Mouse (Mus musculus): ENCODE results near the gene Lrp3.
"Not testable (repeated sequence)": the region's sequence is repeated elsewhere in the genome, so short reads cannot be mapped to it uniquely, and the experiment has no call there.

Lrp3 gene

GRCm38 (mm10) chr7:35215225-35215624, at the start of gene Lrp3:
TSS of gene Lrp3 (minus strand) at chr7:35215498.
- DNase-seq (ENCODE audit: extremely low read depth, low read depth) = no peak

GRCm38 (mm10) chr7:35264746-35265145, 49.4 kb upstream of the Lrp3 start:
- DNase-seq (ENCODE audit: extremely low read depth, low read depth) = peak; percentile 28

- DNase-seq (ENCODE audit: extremely low read depth, low read depth) = peak; percentile 39
These were observed 48.5 kb upstream of the Lrp3 start for GRCm38 (mm10) chr7:35263595-35264489.

GRCm38 (mm10) chr7:35259384-35259783, 44.1 kb upstream of the Lrp3 start:
- no peak for DNase-seq (ENCODE audit: extremely low read depth, low read depth)

- no peak for DNase-seq (ENCODE audit: extremely low read depth, low read depth)
These were observed 43.0 kb upstream of the Lrp3 start for GRCm38 (mm10) chr7:35258294-35258693.

- DNase-seq (ENCODE audit: extremely low read depth, low read depth) = no peak
These were observed 36.8 kb upstream of the Lrp3 start for GRCm38 (mm10) chr7:35252041-35252558.

GRCm38 (mm10) chr7:35237935-35238334, 22.6 kb upstream of the Lrp3 start:
- DNase-seq (ENCODE audit: extremely low read depth, low read depth) = not testable (repeated sequence)

- peak; percentile 64 for DNase-seq (ENCODE audit: extremely low read depth, low read depth)
These were observed 20.0 kb upstream of the Lrp3 start for GRCm38 (mm10) chr7:35235308-35235707.

- peak; percentile 89 for DNase-seq (ENCODE audit: extremely low read depth, low read depth)
These were observed 19.3 kb upstream of the Lrp3 start for GRCm38 (mm10) chr7:35234361-35235245.

- DNase-seq (ENCODE audit: extremely low read depth, low read depth) = peak; percentile 36
These were observed 18.6 kb upstream of the Lrp3 start for GRCm38 (mm10) chr7:35233861-35234260.

- no peak for DNase-seq (ENCODE audit: extremely low read depth, low read depth)
These were observed 17.6 kb upstream of the Lrp3 start for GRCm38 (mm10) chr7:35232796-35233455.

- DNase-seq (ENCODE audit: extremely low read depth, low read depth) = no peak
These were observed 15.0 kb upstream of the Lrp3 start for GRCm38 (mm10) chr7:35230333-35230732.

GRCm38 (mm10) chr7:35220694-35221365, 5.5 kb upstream of the Lrp3 start:
- DNase-seq (ENCODE audit: extremely low read depth, low read depth) = no peak

- no peak for DNase-seq (ENCODE audit: extremely low read depth, low read depth)
These were observed 433 bp upstream of the Lrp3 start for GRCm38 (mm10) chr7:35215731-35216130.

GRCm38 (mm10) chr7:35214442-35215222, 666 bp downstream of the Lrp3 start:
- DNase-seq (ENCODE audit: extremely low read depth, low read depth) = no peak

GRCm38 (mm10) chr7:35211791-35212190, 3.5 kb downstream of the Lrp3 start:
- DNase-seq (ENCODE audit: extremely low read depth, low read depth) = no peak

GRCm38 (mm10) chr7:35199755-35200154, 15.5 kb downstream of the Lrp3 start:
- DNase-seq (ENCODE audit: extremely low read depth, low read depth) = no peak

GRCm38 (mm10) chr7:35198981-35199754, 16.1 kb downstream of the Lrp3 start:
- no peak for DNase-seq (ENCODE audit: extremely low read depth, low read depth)

- DNase-seq (ENCODE audit: extremely low read depth, low read depth) = no peak
These were observed 18.3 kb downstream of the Lrp3 start for GRCm38 (mm10) chr7:35197022-35197421.

All from MEL-GATA-1-ER (cell line).